Mouse (Mus musculus) urinary bladder, postnatal 25 days (tissue): Measurements from ENCODE around the gene Nprl3.
"Not testable (repeated sequence)": the region's sequence is repeated elsewhere in the genome, so short reads cannot be mapped to it uniquely, and the experiment has no call there.

Experiments used
- DNase-seq: peaks from one replicate; pipeline ENCODE4 v3.0.0; 2022; ENCODE audit warnings: low spot score

The Nprl3 gene

GRCm38 (mm10) chr11:32267188-32267884 lies at the start of gene Nprl3:
Nprl3 (minus strand) TSS chr11:32267707.
- peak; percentile 95 for DNase-seq

GRCm38 (mm10) chr11:32316009-32316408 lies 48.5 kb upstream of the Nprl3 start:
- no peak for DNase-seq

- no peak for DNase-seq
These were observed 42.4 kb upstream of the Nprl3 start for GRCm38 (mm10) chr11:32309928-32310327.

GRCm38 (mm10) chr11:32309446-32309845 lies 41.9 kb upstream of the Nprl3 start:
- DNase-seq: no peak

- no peak for DNase-seq
These were observed 39.5 kb upstream of the Nprl3 start for GRCm38 (mm10) chr11:32307006-32307405.

- DNase-seq: no peak
These were observed 35.9 kb upstream of the Nprl3 start for GRCm38 (mm10) chr11:32303455-32303854.

- no peak for DNase-seq
These were observed 35.4 kb upstream of the Nprl3 start for GRCm38 (mm10) chr11:32302824-32303419.

- no peak for DNase-seq
These were observed 34.0 kb upstream of the Nprl3 start for GRCm38 (mm10) chr11:32301506-32301905.

GRCm38 (mm10) chr11:32300279-32301267 lies 33.1 kb upstream of the Nprl3 start:
- no peak for DNase-seq

- peak; percentile 46 for DNase-seq
These were observed 32.4 kb upstream of the Nprl3 start, which contains the start of gene Hbq1a for GRCm38 (mm10) chr11:32299865-32300264. Hbq1a (plus strand) TSS chr11:32300069.

GRCm38 (mm10) chr11:32298532-32298918 lies 31.0 kb upstream of the Nprl3 start:
- no peak for DNase-seq

- no peak for DNase-seq
These were observed 30.5 kb upstream of the Nprl3 start for GRCm38 (mm10) chr11:32297866-32298531.

GRCm38 (mm10) chr11:32297417-32297816 lies 29.9 kb upstream of the Nprl3 start:
- DNase-seq: not testable (repeated sequence)

- DNase-seq: not testable (repeated sequence)
These were observed 28.7 kb upstream of the Nprl3 start, which contains the start of gene Hba-a2 for GRCm38 (mm10) chr11:32296203-32296602. Hba-a2 (plus strand) TSS chr11:32296489.

GRCm38 (mm10) chr11:32293479-32293878 lies 26.0 kb upstream of the Nprl3 start:
- not testable (repeated sequence) for DNase-seq

GRCm38 (mm10) chr11:32292819-32293218 lies 25.3 kb upstream of the Nprl3 start:
- not testable (repeated sequence) for DNase-seq

- no peak for DNase-seq
These were observed 20.0 kb upstream of the Nprl3 start for GRCm38 (mm10) chr11:32287493-32287825.

- DNase-seq: peak; percentile 65
These were observed 19.4 kb upstream of the Nprl3 start, which contains the start of gene Hbq1b for GRCm38 (mm10) chr11:32286695-32287492. Hbq1b (plus strand) TSS chr11:32286965.

- not testable (repeated sequence) for DNase-seq
These were observed 18.4 kb upstream of the Nprl3 start for GRCm38 (mm10) chr11:32285887-32286286.

- DNase-seq: no peak
These were observed 17.7 kb upstream of the Nprl3 start for GRCm38 (mm10) chr11:32285031-32285775.
